Mouse (Mus musculus): ENCODE results near the gene Gm21905.
A peak's percentile ranks its signal among the peaks of the same experiment; 100 is the strongest.

Gm21905 gene

DNA sequence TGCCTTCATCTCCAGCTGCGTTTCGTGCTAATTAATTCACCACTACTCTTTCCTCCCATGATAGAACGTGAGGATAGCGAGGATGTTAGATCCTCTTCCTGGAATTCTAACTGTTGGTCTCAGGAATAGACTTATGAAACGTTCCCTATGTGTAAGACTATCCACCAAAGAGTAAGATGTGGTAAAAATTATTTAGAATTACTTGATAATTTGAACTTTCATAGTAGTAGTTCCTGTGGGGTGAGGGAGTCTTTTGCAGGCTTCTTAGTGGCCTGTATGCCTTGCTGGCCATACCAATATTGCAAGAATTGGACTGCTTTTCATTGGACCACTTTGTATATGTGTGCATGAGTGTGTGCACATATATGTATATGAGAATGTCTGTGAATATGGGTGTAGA is at the start of gene Gm21905:
Gene Gm21905 (minus strand): TSS at position 101 of the 400 bp plus-strand sequence.
- DNase-seq (ENCODE audit: low spot score): no peak

GRCm38 (mm10) chr5:67990426-67990825 is 44.2 kb upstream of the Gm21905 start:
- DNase-seq (ENCODE audit: low spot score): no peak

GRCm38 (mm10) chr5:67981946-67982526 is 35.8 kb upstream of the Gm21905 start:
- peak; percentile 4 for DNase-seq (ENCODE audit: low spot score)

DNA sequence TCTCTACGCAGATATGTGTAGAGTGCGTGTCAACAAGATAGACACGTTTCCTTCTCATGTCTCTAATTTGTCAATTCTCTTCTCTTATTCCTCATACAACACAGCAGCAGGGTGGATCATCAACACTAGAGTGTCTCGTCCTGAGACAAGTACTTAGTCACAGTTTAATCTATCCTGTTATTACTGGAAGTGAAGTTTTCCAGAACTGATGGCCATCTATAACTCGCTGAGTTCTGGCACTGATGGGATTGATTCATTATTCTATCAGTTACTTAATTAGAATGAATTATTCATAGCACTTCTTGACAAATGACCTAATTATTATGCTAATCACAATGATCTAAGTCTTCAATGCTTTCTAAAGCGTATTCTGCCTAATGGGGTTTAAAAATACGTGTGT is 23.3 kb upstream of the Gm21905 start:
- DNase-seq (ENCODE audit: low spot score): no peak

- no peak for DNase-seq (ENCODE audit: low spot score)
Observed at GRCm38 (mm10) chr5:67961708-67962629, 15.7 kb upstream of the Gm21905 start.

- DNase-seq (ENCODE audit: low spot score): no peak
Observed at GRCm38 (mm10) chr5:67955486-67955885, 9.3 kb upstream of the Gm21905 start.

- DNase-seq (ENCODE audit: low spot score): no peak
Observed at GRCm38 (mm10) chr5:67954097-67954496, 7.9 kb upstream of the Gm21905 start.

DNA sequence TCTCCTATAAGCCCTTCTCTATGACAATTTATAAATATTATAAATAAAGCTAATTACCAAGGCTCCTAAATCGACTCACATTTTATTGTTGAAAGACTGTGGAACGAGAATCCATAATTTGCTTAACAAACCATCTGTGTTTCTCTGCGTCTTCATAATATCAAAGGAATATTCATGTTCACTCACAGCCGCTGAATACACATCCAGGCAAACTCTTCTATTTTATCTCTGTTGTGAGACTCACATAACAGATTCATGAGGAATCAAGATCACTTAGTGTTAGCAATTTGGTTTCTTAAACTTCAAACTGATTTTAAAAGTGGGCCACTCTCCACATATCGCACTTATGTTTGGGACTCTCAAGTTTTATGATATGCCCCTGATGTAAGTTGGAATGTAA is 1.9 kb upstream of the Gm21905 start:
- DNase-seq (ENCODE audit: low spot score): no peak

DNA sequence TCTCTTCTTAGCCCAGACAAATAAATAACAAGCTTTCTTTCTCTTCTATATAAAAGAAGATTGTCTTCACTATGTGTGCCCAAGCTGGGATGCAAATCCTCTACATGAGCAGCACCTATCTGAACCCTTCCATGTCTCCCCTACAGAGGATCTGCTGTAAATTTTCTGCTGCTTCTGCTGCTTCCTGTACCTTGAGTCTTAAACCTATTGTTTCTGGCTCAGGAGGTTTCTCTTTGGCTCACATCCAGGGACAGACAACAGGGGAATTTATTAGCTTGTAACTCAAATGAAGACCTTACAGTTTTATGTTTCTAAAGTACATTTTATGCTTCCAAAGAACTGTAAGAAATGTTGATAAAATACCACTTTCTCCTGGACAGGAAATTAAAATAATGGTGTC is 785 bp upstream of the Gm21905 start:
- DNase-seq (ENCODE audit: low spot score): no peak

DNA sequence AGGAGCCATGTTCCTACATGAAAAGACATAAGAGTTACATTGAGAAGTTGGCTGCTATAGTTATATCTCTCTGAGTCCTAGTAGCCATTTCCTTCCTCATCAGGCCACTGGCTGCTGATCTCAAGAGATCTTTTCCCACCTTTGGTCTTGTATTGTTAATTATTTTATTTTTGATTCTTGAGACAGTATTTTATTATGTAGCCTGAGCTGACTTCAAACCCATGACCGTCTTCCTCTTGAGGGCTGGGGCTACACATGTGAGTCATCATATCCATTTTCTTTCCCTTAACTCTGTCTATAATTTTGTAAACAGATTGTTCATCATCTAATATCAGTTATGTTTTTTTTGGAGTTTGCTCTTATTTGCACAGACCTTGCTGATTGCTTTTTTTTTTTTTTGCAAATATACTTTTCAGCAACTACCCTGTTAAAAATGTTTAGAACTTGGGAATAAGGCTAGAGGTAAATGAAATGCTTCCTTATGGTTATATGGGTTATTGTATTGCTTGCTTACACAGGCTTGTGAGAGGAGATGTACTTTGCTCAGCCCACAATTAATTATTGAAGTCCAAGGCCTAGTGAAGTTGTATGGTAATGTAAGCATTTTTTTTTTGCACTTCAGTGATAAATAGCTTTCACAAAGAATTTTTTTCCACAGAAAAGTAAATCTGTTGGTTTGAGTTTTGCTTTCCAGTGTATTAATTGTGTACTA is 2.0 kb downstream of the Gm21905 start:
- DNase-seq (ENCODE audit: low spot score): no peak

DNA sequence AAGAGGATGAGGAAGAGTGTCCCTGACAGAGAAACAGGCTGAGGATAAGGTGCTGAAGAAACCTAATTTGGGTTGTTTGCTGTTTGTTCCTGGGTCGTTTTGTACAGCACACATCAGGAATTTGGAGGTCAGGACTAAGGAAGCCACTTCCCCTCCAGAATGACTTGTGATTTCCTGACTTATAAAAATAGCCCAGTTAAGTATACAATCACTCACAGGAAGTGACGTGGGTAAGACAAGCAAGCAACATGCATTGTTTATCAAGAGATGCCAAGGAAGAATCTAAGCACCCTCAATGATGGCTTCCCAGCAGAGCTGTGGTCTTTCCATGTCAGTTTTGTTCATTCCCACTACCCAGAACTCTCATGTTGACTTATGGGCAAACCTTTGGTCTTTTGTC is 3.0 kb downstream of the Gm21905 start:
- no peak for DNase-seq (ENCODE audit: low spot score)

DNA sequence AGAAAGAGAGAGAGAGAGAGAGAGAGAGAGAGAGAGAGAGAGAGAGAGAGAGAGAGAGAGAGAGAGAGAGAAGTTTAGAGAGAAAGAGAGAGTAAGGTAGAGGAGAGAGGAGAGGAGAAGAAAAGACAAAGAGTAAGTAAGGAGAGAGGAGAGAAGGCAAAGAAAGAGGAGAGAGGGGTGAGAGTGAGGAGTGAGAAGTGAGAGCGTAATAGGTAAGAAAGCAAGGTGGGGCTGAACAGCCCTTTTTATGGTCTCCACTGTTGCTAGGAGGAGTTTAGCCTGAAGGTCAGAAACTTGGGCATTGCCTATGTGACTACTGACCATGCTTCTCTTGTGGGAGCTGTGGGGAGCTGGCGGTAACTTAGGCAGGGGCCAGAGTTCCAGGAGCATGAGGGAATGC is 4.9 kb downstream of the Gm21905 start, which contains the start of gene Gm5108:
Gene Gm5108 (plus strand): TSS at position 301 of the 400 bp plus-strand sequence.
- no peak for DNase-seq (ENCODE audit: low spot score)

GRCm38 (mm10) chr5:67931623-67932022 is 14.6 kb downstream of the Gm21905 start:
- DNase-seq (ENCODE audit: low spot score): no peak

DNA sequence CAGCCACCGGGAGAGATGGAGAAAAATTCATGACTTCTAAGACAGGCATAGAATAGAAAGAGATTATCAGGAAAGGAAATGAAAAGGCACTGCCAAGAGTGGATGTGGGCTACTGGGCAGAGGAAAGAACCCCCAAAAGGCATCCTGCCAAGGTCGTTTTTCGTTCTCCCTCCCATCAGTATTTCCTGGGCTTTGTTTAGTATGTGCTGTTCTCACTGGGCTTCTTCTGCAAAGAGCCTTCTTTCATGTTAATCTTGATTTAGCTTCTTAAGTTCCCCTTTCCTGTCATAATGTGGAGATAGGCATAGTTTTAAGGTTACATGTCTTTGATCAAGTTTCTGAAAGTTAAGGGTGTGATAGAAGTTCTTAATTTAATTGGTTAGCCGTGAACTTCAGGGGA is 15.6 kb downstream of the Gm21905 start:
- DNase-seq (ENCODE audit: low spot score): no peak

GRCm38 (mm10) chr5:67904555-67904954 is 41.7 kb downstream of the Gm21905 start:
- DNase-seq (ENCODE audit: low spot score): no peak

DNA sequence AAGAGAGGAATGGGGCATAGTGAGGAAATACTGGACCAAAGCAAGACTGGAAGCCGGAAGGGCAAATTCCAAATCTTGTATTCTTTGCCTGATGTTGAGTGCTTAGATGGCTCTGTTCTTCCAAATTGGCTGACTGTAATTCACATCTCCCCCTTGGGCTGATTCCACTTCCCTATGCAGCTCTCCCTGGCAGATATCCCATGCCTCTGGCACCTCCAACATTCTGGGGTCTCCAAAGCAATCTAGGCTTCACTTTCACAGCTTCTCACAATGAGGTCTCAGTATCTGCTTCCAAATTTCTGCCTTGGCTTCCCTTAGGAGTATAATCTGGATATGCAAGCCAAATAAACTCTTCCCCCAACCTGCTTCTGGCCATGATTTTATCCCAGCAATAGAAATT is 47.3 kb downstream of the Gm21905 start:
- no peak for DNase-seq (ENCODE audit: low spot score)

- DNase-seq (ENCODE audit: low spot score): peak; percentile 18
Observed at GRCm38 (mm10) chr5:67884422-67885210, 61.6 kb downstream of the Gm21905 start.

DNA sequence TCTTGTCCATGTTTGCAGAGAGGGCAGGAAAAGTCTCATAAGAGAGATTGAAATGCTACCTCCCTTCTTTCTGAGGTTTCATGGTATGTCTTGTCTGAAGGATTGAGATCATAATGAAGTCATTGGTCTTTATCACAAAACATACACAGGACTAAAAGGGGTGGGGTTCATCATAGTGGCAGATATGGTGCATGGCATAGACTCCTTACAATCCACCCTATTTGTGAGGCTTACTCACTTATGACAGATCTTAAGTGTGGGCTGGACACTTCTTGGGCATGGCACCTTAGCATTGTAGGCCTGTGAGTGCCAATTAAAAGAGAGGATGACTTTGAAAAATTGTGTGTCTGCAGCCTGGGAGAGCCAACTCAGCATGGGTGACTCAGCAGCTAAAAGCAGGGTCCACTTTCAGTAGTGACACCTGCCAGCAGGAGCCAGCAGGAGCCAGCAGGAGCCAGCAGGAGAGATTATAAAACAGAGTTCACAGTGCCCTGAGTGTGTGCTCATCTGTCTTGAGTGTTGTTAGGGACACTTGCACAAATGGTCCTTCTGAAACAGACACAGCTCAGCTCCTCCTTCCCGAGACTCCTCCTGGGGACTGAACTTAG is 62.6 kb downstream of the Gm21905 start:
- DNase-seq (ENCODE audit: low spot score): no peak
